In genomic region chr12:66443340-66443739, GRCm38 (mm10) we compare ENCODE assay signal across 14 mouse cellular contexts.
DNase-seq lines count a peak whose midpoint lies in the region; ATAC-seq and TF ChIP-seq lines count a peak whose summit lies in the region.
"Had no signal": no experiment of that assay in that cellular context is flagged by ENCODE, and none has a peak within 500 bp of the region (broad histone marks: within the 10 kb centered on the region; RNA-seq: fewer than 3 reads in every experiment).

No protein-coding gene starts in this region.

- no peaks in the 10 kb centered on the region for H3K27me3 ChIP-seq in forebrain, embryonic 11.5 days (ENCODE audit: control insufficient read depth, insufficient read depth, low read length)
- no peaks in the 10 kb centered on the region for H3K27me3 ChIP-seq in forebrain, embryonic 10.5 days (ENCODE audit: poor library complexity, severe bottlenecking)
- H3K27me3 ChIP-seq in forebrain, embryonic 14.5 days (replicated peaks; ENCODE audit: control insufficient read depth, insufficient read depth, low read length) = no peaks in the 10 kb centered on the region
- H3K27me3 ChIP-seq in forebrain, embryonic 12.5 days = no peaks in the 10 kb centered on the region
- no peaks in the 10 kb centered on the region for H3K27me3 ChIP-seq in liver, postnatal 0 days (ENCODE audit: insufficient read depth, low read length)
- H3K27me3 ChIP-seq: embryonic facial prominence, embryonic 12.5 days had no signal

- H3K36me3 ChIP-seq in forebrain, embryonic 11.5 days (ENCODE audit: control insufficient read depth, insufficient read depth, low read length) = no peaks in the 10 kb centered on the region
- no peaks in the 10 kb centered on the region for H3K36me3 ChIP-seq in forebrain, embryonic 10.5 days (replicated peaks)
- H3K36me3 ChIP-seq in forebrain, embryonic 14.5 days (ENCODE audit: control insufficient read depth, insufficient read depth, low read length) = no peaks in the 10 kb centered on the region
- no peaks in the 10 kb centered on the region for H3K36me3 ChIP-seq in forebrain, embryonic 12.5 days (replicated peaks)
- no peaks in the 10 kb centered on the region for H3K36me3 ChIP-seq in liver, postnatal 0 days (replicated peaks; ENCODE audit: insufficient read depth, low read length)
- H3K36me3 ChIP-seq: embryonic facial prominence, embryonic 10.5 days; embryonic facial prominence, embryonic 12.5 days had no signal

- H3K9ac ChIP-seq in forebrain, embryonic 11.5 days (ENCODE audit: low read length) = no peak overlapping the region
- no peak overlapping the region for H3K9ac ChIP-seq in forebrain, embryonic 14.5 days (ENCODE audit: low read length)
- no peak overlapping the region for H3K9ac ChIP-seq in forebrain, embryonic 12.5 days
- no peak overlapping the region for H3K9ac ChIP-seq in liver, postnatal 0 days (replicated peaks)
- H3K9ac ChIP-seq: embryonic facial prominence, embryonic 12.5 days had no signal

- no peaks in the 10 kb centered on the region for H3K9me3 ChIP-seq in forebrain, embryonic 11.5 days (ENCODE audit: control insufficient read depth, low read length)
- H3K9me3 ChIP-seq in forebrain, embryonic 10.5 days = no peaks in the 10 kb centered on the region
- no peaks in the 10 kb centered on the region for H3K9me3 ChIP-seq in forebrain, embryonic 14.5 days (replicated peaks; ENCODE audit: control insufficient read depth, low read length)
- H3K9me3 ChIP-seq in forebrain, embryonic 12.5 days = no peaks in the 10 kb centered on the region
- H3K9me3 ChIP-seq in liver, postnatal 0 days (ENCODE audit: low read length) = no peaks in the 10 kb centered on the region
- H3K9me3 ChIP-seq: embryonic facial prominence, embryonic 10.5 days; embryonic facial prominence, embryonic 12.5 days had no signal

- H3K27ac ChIP-seq in forebrain, embryonic 11.5 days (ENCODE audit: low read depth, low read length) = no peak overlapping the region
- H3K27ac ChIP-seq in forebrain, embryonic 10.5 days = no peak overlapping the region
- H3K27ac ChIP-seq in forebrain, embryonic 14.5 days (ENCODE audit: low read depth, low read length) = no peak overlapping the region
- H3K27ac ChIP-seq in forebrain, embryonic 12.5 days = no peak overlapping the region
- H3K27ac ChIP-seq in liver, postnatal 0 days (ENCODE audit: low read depth) = no peak overlapping the region
- H3K27ac ChIP-seq: embryonic facial prominence, embryonic 10.5 days; embryonic facial prominence, embryonic 12.5 days had no signal

- WGBS in forebrain, embryonic 11.5 days = 77% methylated on average over 2 of the region's 2 CpGs
- 72% methylated on average over 2 of the region's 2 CpGs for WGBS in forebrain, embryonic 10.5 days
- WGBS in forebrain, embryonic 14.5 days = 68% methylated on average over 2 of the region's 2 CpGs
- WGBS in forebrain, embryonic 12.5 days = 74% methylated on average over 2 of the region's 2 CpGs
- 63% methylated on average over 2 of the region's 2 CpGs for WGBS in liver, postnatal 0 days (ENCODE audit: insufficient replicate concordance)

- H3K4me2 ChIP-seq in forebrain, embryonic 11.5 days (ENCODE audit: low read depth, low read length, severe bottlenecking) = no peak overlapping the region
- H3K4me2 ChIP-seq in forebrain, embryonic 14.5 days (ENCODE audit: low read length) = no peak overlapping the region
- H3K4me2 ChIP-seq in forebrain, embryonic 12.5 days = no peak overlapping the region
- no peak overlapping the region for H3K4me2 ChIP-seq in liver, postnatal 0 days (ENCODE audit: low read depth, low read length)
- H3K4me2 ChIP-seq: embryonic facial prominence, embryonic 12.5 days had no signal

- no peak for DNase-seq in forebrain, embryonic 11.5 days (ENCODE audit: low spot score)
- no peak for DNase-seq in forebrain, embryonic 10.5 days (ENCODE audit: extremely low spot score, low spot score)
- peak; percentile 49 for DNase-seq in forebrain, embryonic 14.5 days (ENCODE audit: low spot score)
- peak; percentile 48 for DNase-seq in brain, embryonic 14.5 days (ENCODE audit: low read depth)
- no peak for DNase-seq in liver, postnatal 0 days
- DNase-seq: adrenal gland, adult 2 months; adrenal gland, postnatal 10 days; adrenal gland, postnatal 25 days; cerebellum, adult 11-12 months; cerebellum, adult 2 months; cerebellum, adult 9-10 months had no signal

- H3K4me3 ChIP-seq in forebrain, embryonic 11.5 days (ENCODE audit: low read depth, low read length) = no peak overlapping the region
- no peak overlapping the region for H3K4me3 ChIP-seq in forebrain, embryonic 10.5 days
- H3K4me3 ChIP-seq in forebrain, embryonic 14.5 days (ENCODE audit: low read depth, low read length) = no peak overlapping the region
- H3K4me3 ChIP-seq in forebrain, embryonic 12.5 days (replicated peaks) = no peak overlapping the region
- H3K4me3 ChIP-seq in liver, postnatal 0 days (ENCODE audit: low read depth, low read length) = no peak overlapping the region
- H3K4me3 ChIP-seq: embryonic facial prominence, embryonic 10.5 days; embryonic facial prominence, embryonic 12.5 days had no signal

- no peak for TF ChIP-seq POLR2A in brain, embryonic 14.5 days (IDR thresholded peaks at IDR 0.05; ENCODE audit: borderline replicate concordance, extremely low read depth, insufficient read depth, insufficient read length, poor library complexity, severe bottlenecking)

- 0 out of 2 replicates have a peak, but pooled peaks have one; percentile 33 for ATAC-seq in forebrain, embryonic 11.5 days (replicated peaks; ENCODE audit: low FRiP score)
- peak; percentile 76; the same call in 1 of the 2 replicates for ATAC-seq in forebrain, embryonic 14.5 days
- no peak for ATAC-seq in forebrain, embryonic 12.5 days (ENCODE audit: low FRiP score)
- no peak for ATAC-seq in liver, postnatal 0 days

- no peak for TF ChIP-seq CTCF in brain, embryonic 14.5 days (IDR thresholded peaks at IDR 0.05; ENCODE audit: borderline replicate concordance, extremely low read depth, insufficient read depth, insufficient read length)
- TF ChIP-seq CTCF in liver, postnatal 0 days (IDR thresholded peaks at IDR 0.05; ENCODE audit: low read depth) = no peak

- TF ChIP-seq EP300 in liver, postnatal 0 days (IDR thresholded peaks at IDR 0.05; ENCODE audit: low read depth) = no peak

- no peaks in the 10 kb centered on the region for H3K4me1 ChIP-seq in forebrain, embryonic 11.5 days (replicated peaks; ENCODE audit: control insufficient read depth, insufficient read depth, low read length)
- H3K4me1 ChIP-seq in forebrain, embryonic 10.5 days = no peaks in the 10 kb centered on the region
- no peaks in the 10 kb centered on the region for H3K4me1 ChIP-seq in forebrain, embryonic 14.5 days (ENCODE audit: control insufficient read depth, insufficient read depth, low read length)
- no peaks in the 10 kb centered on the region for H3K4me1 ChIP-seq in forebrain, embryonic 12.5 days
- no peaks in the 10 kb centered on the region for H3K4me1 ChIP-seq in liver, postnatal 0 days (ENCODE audit: insufficient read depth)
- H3K4me1 ChIP-seq: embryonic facial prominence, embryonic 10.5 days; embryonic facial prominence, embryonic 12.5 days had no signal

Comparison
In these comparisons a context has a peak if more than half of its experiments do, and no peak if none do; other contexts are left out.
1. ATAC-seq: peak in forebrain, embryonic 11.5 days (single experiment) and forebrain, embryonic 14.5 days (single experiment); none in forebrain, embryonic 12.5 days (single experiment) and liver, postnatal 0 days (single experiment).
2. DNase-seq: peak in forebrain, embryonic 14.5 days (single experiment) and brain, embryonic 14.5 days (single experiment); none in forebrain, embryonic 11.5 days (single experiment), forebrain, embryonic 10.5 days (single experiment) and liver, postnatal 0 days (single experiment).